In genomic region chr1:141338073-141338472, GRCm38 (mm10) we compare ENCODE assay signal across 10 mouse cellular contexts.
"Had no signal": no experiment of that assay in that cellular context is flagged by ENCODE, and none has a peak within 500 bp of the region (broad histone marks: within the 10 kb centered on the region; RNA-seq: fewer than 3 reads in every experiment).

No protein-coding gene starts in this region.

- H3K27ac ChIP-seq: limb, embryonic 13.5 days; liver, embryonic 14.5 days; midbrain, embryonic 13.5 days had no signal

- H3K36me3 ChIP-seq: limb, embryonic 13.5 days; midbrain, embryonic 13.5 days had no signal

- DNase-seq: kidney, adult 8-10 months; kidney, postnatal 25 days; left cerebral cortex, postnatal 4 days; lung, adult 18-20 months; right cerebral cortex, adult 18-20 months; right cerebral cortex, postnatal 25 days; thymus, postnatal 4 days had no signal

- H3K9ac ChIP-seq: limb, embryonic 13.5 days; liver, embryonic 14.5 days; midbrain, embryonic 13.5 days had no signal

- H3K9me3 ChIP-seq: limb, embryonic 13.5 days; midbrain, embryonic 13.5 days had no signal

- H3K4me1 ChIP-seq: limb, embryonic 13.5 days; midbrain, embryonic 13.5 days had no signal

- H3K4me2 ChIP-seq: limb, embryonic 13.5 days; midbrain, embryonic 13.5 days had no signal

- H3K27me3 ChIP-seq: limb, embryonic 13.5 days; midbrain, embryonic 13.5 days had no signal

- ATAC-seq: midbrain, embryonic 13.5 days had no signal

- H3K4me3 ChIP-seq: limb, embryonic 13.5 days; midbrain, embryonic 13.5 days had no signal
